ENCODE assay signal across 17 mouse cellular contexts in the genomic region with DNA sequence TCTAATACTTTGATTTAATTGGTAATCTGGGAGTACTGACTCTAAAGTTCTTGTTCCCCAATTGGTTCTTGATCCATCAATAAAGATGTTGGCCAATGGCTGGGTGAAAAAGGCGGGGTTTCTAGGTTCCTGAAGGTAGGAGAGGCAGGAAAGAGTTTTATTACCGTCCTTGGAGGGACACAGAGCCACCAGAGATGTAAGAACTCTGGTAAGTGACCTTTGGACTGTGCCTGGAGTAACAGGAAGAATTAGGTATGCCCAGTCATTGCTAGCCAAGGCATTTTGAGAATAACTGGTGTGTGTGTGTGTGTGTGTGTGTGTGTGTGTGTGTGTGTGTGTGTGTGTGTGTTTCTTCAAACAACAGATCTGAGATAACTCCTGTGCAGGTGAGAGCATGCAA.
"Had no signal": no experiment of that assay in that cellular context is flagged by ENCODE, and none has a peak within 500 bp of the region (broad histone marks: within the 10 kb centered on the region; RNA-seq: fewer than 3 reads in every experiment).

No protein-coding gene starts in this region.

- H3K4me2 ChIP-seq: hindbrain, embryonic 15.5 days; liver, embryonic 11.5 days; liver, embryonic 15.5 days; midbrain, embryonic 15.5 days; neural tube, embryonic 13.5 days had no signal

- H3K27me3 ChIP-seq: hindbrain, embryonic 15.5 days; liver, embryonic 15.5 days; midbrain, embryonic 15.5 days; neural tube, embryonic 13.5 days had no signal

- H3K4me1 ChIP-seq: hindbrain, embryonic 15.5 days; limb, embryonic 10.5 days; liver, embryonic 15.5 days; midbrain, embryonic 15.5 days; neural tube, embryonic 13.5 days had no signal

- ATAC-seq: lung, postnatal 0 days; midbrain, embryonic 15.5 days had no signal

- H3K36me3 ChIP-seq: hindbrain, embryonic 15.5 days; liver, embryonic 15.5 days; midbrain, embryonic 15.5 days; neural tube, embryonic 13.5 days had no signal

- H3K9me3 ChIP-seq: hindbrain, embryonic 15.5 days; limb, embryonic 10.5 days; liver, embryonic 15.5 days; midbrain, embryonic 15.5 days; neural tube, embryonic 13.5 days had no signal

- DNase-seq: kidney, postnatal 25 days; lung, adult 2 months; lung, postnatal 36 days; retina, postnatal 1 day; right cerebral cortex, postnatal 4 days; spleen, adult 18-20 months; thymus, adult 2 months; thymus, postnatal 25 days had no signal

- H3K9ac ChIP-seq: hindbrain, embryonic 15.5 days; liver, embryonic 15.5 days; midbrain, embryonic 15.5 days; neural tube, embryonic 13.5 days had no signal

- H3K27ac ChIP-seq: hindbrain, embryonic 15.5 days; left cerebral cortex, adult 2 months; limb, embryonic 10.5 days; liver, embryonic 15.5 days; midbrain, embryonic 15.5 days; neural tube, embryonic 13.5 days had no signal

- H3K4me3 ChIP-seq: hindbrain, embryonic 15.5 days; layer of hippocampus, adult 2 months; left cerebral cortex, adult 2 months; limb, embryonic 10.5 days; liver, embryonic 15.5 days; midbrain, embryonic 15.5 days; neural tube, embryonic 13.5 days had no signal
